Mouse (Mus musculus) lung, adult 2 months (tissue): ENCODE measurements around the gene Myod1.

Source experiments
- CTCF ChIP-seq: fragments of 200-500 bp; IDR thresholded peaks from 2 replicates; pipeline ENCODE4 v1.5.1; 2011; ENCODE audit warnings: mild to moderate bottlenecking, low read length, control low read depth; ENCODE audit not compliant: insufficient read depth
- POLR2A ChIP-seq: fragments of 200-500 bp; IDR thresholded peaks from 2 replicates; pipeline ENCODE4 v1.6.1; 2011; ENCODE audit warnings: low read depth, mild to moderate bottlenecking, control low read depth, low read length, borderline replicate concordance; ENCODE audit errors: extremely low read depth

- TF ChIP-seq CTCF: no peak
- no peak for TF ChIP-seq POLR2A
Observed at GRCm38 (mm10) chr7:46387430-46387829, 11.2 kb downstream of the Myod1 start.
